Mouse (Mus musculus) kidney, postnatal 0 days (tissue): ENCODE data around the gene Fam114a2. TPM values are rescaled to one million over a fixed set of nuclear protein-coding genes. Genes with fewer than 3 reads are reported as not detected.

Experiments
- ATAC-seq: fragments of 200-750 bp; cut with Nextera tagmentation; replicated peaks from 2 replicates; pipeline ENCODE4 v1.8.0; 2017; ENCODE audit warnings: low read depth, moderate number of reproducible peaks, moderate TSS enrichment, moderate library complexity; ENCODE audit not compliant: low FRiP score
- DNase-seq: peaks from one replicate; pipeline ENCODE4 v3.0.0-alpha.2; 2016; ENCODE audit warnings: low spot score
- H3K27ac ChIP-seq: fragments of 300-500 bp; sonication (generic); 2 replicates; pipeline ENCODE4 v1.5.1; 2014; ENCODE audit warnings: mild to moderate bottlenecking
- H3K27me3 ChIP-seq: fragments of 300-500 bp; sonication (generic); 2 replicates; pipeline ENCODE4 v1.6.1; 2014; ENCODE audit warnings: low read length, mixed read lengths; ENCODE audit not compliant: insufficient read depth
- H3K36me3 ChIP-seq: fragments of 300-500 bp; sonication (generic); 2 replicates; pipeline ENCODE4 v1.6.1; 2014; ENCODE audit warnings: low read length, mixed read lengths; ENCODE audit not compliant: insufficient read depth
- H3K4me1 ChIP-seq: fragments of 300-500 bp; sonication (generic); replicated peaks from 2 replicates; pipeline ENCODE4 v1.6.1; 2014; ENCODE audit warnings: antibody characterized with exemption, low read length, mixed read lengths; ENCODE audit not compliant: insufficient read depth
- H3K4me2 ChIP-seq: fragments of 300-500 bp; sonication (generic); 2 replicates; pipeline ENCODE4 v1.6.1; 2014; ENCODE audit warnings: mild to moderate bottlenecking, low read length, moderate library complexity, mixed read lengths
- H3K4me3 ChIP-seq: fragments of 300-500 bp; sonication (generic); replicated peaks from 2 replicates; pipeline ENCODE4 v1.5.1; 2014; ENCODE audit warnings: low read depth, low read length
- H3K9ac ChIP-seq: fragments of 300-500 bp; sonication (generic); 2 replicates; pipeline ENCODE4 v1.6.1; 2014; ENCODE audit warnings: low read depth, low read length
- H3K9me3 ChIP-seq: fragments of 300-500 bp; sonication (generic); replicated peaks from 2 replicates; pipeline ENCODE4 v1.6.1; 2016; ENCODE audit warnings: low read length, inconsistent platforms, mixed read lengths
- CTCF ChIP-seq: IDR thresholded peaks from 2 replicates; pipeline ENCODE4 v1.5.1; 2016; ENCODE audit warnings: antibody characterized with exemption, low read depth, mild to moderate bottlenecking, moderate library complexity
- WGBS: fragments of 180-500 bp; shearing (Covaris S2); extraction: QIAGEN DNeasy Blood & Tissue Kit; methylation state at CpG from one replicate; pipeline ENCODE4 v1.1.7; 2014; 5-methylcytosine and 5-hydroxymethylcytosine counted together
- polyA plus RNA-seq: library from polyadenylated mRNA; unstranded; fragments of >200 nt; fragmentation: Nextera tagmentation; extraction: Ambion mirVana; gene quantifications from 2 replicates; pipeline ENCODE4 v1.2.1, GENCODE M21; 2015

The Fam114a2 gene
- polyA plus RNA-seq, 1 experiment from 2014 or later = 70.1 TPM

DNA sequence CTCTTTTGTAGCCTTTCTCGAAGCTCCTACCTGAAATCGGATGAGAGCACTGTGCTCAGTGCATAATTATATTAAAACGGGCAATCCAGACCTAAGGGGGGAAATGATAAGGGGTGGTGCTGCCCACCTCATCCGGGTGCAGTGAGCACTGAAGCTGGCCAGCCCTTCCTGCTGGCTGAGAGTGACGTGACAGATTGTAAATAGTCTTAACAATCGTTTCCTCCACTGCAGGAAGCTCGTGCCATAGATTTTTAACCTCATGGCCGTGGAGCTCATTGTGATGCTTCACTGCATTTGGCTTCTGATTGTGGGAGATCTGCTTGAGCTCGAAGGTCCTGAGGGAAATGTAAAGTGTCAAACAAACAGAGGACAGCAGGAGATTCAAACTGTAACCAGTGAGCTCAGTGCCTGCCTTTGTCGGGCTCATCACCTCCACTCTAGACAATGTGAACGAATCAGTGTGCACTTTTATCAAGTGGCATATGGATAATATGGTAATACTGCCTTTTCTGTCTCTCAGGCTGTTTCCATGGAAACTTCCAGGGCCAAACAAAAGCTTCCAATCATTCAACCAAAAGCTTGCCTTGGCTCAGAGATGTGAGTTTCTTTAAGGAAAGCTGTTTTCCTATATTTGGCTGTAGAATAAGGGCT, 13.0 kb upstream of the Fam114a2 start:
- Histone ChIP-seq H3K4me2 (no peak overlapping the region), H3K4me3 (no peak overlapping the region), H3K4me1 (no peaks in the 10 kb centered on the region), H3K36me3 (peaks cover 29% of the 10 kb centered on the region; the same call in 1 of the 2 replicates), H3K27me3 (no peaks in the 10 kb centered on the region), H3K9ac (0 out of 2 replicates have a peak overlapping the region, but pooled peaks have one; percentile 23), H3K9me3 (no peaks in the 10 kb centered on the region), H3K27ac (peak overlapping the region; percentile 25; the same call in 1 of the 2 replicates)
- TF ChIP-seq CTCF = no peak
- no peak for ATAC-seq
- peak; percentile 54 for DNase-seq
- WGBS = 31% methylated on average over 11 of the region's 11 CpGs

DNA sequence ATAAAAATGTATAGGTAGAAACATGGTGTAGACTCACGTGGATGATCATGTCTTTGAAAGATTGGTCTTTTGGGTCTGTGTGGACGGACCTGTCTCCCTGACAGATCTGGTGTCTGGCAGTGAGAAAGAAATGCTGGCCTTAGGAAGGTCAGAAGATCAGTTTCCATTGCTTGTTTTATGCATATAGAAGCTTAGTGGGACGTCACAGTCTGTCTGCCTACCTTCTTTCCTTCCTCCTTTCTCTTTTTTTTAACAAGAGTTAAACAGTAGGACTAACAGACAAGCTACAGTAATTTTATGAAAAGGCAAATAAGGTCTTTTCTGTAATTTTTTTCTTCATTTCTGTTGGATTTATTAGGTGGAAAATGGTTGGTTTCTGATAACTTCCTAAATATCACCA, 10.7 kb upstream of the Fam114a2 start:
- 80% methylated on average over 3 of the region's 3 CpGs for WGBS
- no peak for DNase-seq

DNA sequence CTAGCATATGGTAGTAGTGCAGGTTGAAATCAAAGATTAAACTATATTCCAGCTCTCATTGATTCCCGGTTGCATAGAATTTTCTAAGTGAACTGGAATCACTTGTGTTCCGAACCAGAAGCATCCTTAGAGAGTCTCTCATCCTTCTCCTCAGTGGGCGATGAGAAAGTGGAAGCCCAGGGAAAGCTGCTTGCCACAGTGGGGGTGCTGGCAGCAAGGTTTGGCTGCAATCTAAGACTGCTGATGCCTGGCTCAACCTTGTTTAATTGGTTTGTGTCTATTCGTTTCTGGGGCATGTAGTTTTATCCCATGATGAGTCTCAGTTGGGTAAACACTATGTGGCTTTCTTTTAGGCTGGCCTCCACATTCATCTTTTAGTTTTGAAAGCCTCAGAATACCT, 9.1 kb upstream of the Fam114a2 start:
- TF ChIP-seq CTCF = no peak
- Histone ChIP-seq H3K9ac (no peak overlapping the region), H3K27me3 (no peaks in the 10 kb centered on the region), H3K27ac (no peak overlapping the region), H3K4me1 (no peaks in the 10 kb centered on the region), H3K9me3 (no peaks in the 10 kb centered on the region), H3K4me3 (no peak overlapping the region), H3K4me2 (no peak overlapping the region), H3K36me3 (peaks cover 24% of the 10 kb centered on the region; the same call in 1 of the 2 replicates)
- no peak for DNase-seq
- ATAC-seq = no peak
- WGBS = 84% methylated on average over 4 of the region's 4 CpGs

More for the DNA sequence above, 10.7 kb upstream of the Fam114a2 start:
- Histone ChIP-seq H3K27me3 (no peaks in the 10 kb centered on the region), H3K4me1 (no peaks in the 10 kb centered on the region), H3K4me2 (no peak overlapping the region), H3K4me3 (no peak overlapping the region), H3K27ac (no peak overlapping the region), H3K9me3 (no peaks in the 10 kb centered on the region), H3K36me3 (peaks cover 27% of the 10 kb centered on the region; the same call in 1 of the 2 replicates), H3K9ac (no peak overlapping the region)
- ATAC-seq = no peak
- no peak for TF ChIP-seq CTCF

- H3K27ac ChIP-seq = no peak overlapping the region
- H3K4me2 ChIP-seq = no peak overlapping the region
- H3K9ac ChIP-seq = no peak overlapping the region
- no peak for TF ChIP-seq CTCF
- no peaks in the 10 kb centered on the region for H3K4me1 ChIP-seq
- no peaks in the 10 kb centered on the region for H3K9me3 ChIP-seq
- no peak for DNase-seq
- H3K4me3 ChIP-seq = no peak overlapping the region
- no peaks in the 10 kb centered on the region for H3K27me3 ChIP-seq
- 80% methylated on average over 3 of the region's 3 CpGs for WGBS
- no peak for ATAC-seq
- H3K36me3 ChIP-seq = peaks cover 22% of the 10 kb centered on the region; the same call in 1 of the 2 replicates
These were observed 7.5 kb upstream of the Fam114a2 start for GRCm38 (mm10) chr11:57525900-57526299.

DNA sequence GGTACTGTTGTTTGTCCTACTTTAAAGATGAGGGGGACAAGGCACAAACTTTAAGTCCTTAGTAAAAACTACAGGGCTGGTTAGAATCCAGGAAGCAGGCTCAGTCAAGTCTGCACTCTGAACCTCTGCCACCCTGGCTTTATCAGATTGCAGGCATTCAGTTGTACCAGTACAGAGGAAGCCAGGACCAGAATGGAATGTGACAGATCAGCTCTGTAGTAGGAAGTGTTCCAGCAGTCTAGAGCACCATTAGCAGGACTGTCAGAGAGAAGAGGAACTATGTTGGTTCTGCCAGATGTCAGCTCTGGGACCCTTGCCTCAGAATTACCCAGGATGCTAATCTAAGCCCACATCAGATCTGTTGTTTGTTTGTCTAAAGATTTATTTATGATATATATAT, 6.2 kb upstream of the Fam114a2 start:
- no peaks in the 10 kb centered on the region for H3K4me1 ChIP-seq
- no peak overlapping the region for H3K4me3 ChIP-seq
- no peaks in the 10 kb centered on the region for H3K9me3 ChIP-seq
- H3K4me2 ChIP-seq = no peak overlapping the region
- no peak for TF ChIP-seq CTCF
- no peak overlapping the region for H3K27ac ChIP-seq
- ATAC-seq (no peak), DNase-seq (peak; percentile 31)
- no peaks in the 10 kb centered on the region for H3K27me3 ChIP-seq
- H3K9ac ChIP-seq = no peak overlapping the region
- H3K36me3 ChIP-seq = peaks cover 9% of the 10 kb centered on the region; the same call in 1 of the 2 replicates

DNA sequence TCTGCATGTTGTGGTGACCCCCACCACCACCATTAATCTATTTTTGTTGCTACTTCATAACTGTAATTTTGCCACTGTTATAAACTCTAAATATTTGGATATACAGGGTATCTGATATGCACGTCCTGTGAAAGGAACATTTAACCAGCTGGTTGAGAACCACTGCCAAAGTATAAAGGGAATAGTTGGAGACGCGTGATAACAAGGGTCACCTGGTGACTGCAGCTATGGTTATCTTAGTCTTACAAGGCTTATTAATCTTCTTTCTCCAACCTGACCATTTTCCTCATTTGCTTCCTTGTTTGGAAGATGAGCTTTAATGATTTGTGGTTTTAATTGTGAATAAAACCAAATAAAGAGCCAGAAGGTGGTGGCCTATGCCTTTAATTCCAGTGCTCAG, 5.0 kb upstream of the Fam114a2 start:
- no peak for TF ChIP-seq CTCF
- no peak for DNase-seq

More for the DNA sequence above, 5.0 kb upstream of the Fam114a2 start:
- H3K4me3 ChIP-seq = no peak overlapping the region
- H3K27ac ChIP-seq = no peak overlapping the region; the same call in 1 of the 2 replicates
- no peak overlapping the region for H3K9ac ChIP-seq
- no peak for ATAC-seq
- peaks cover 6% of the 10 kb centered on the region; the same call in 1 of the 2 replicates for H3K36me3 ChIP-seq
- H3K4me1 ChIP-seq = no peaks in the 10 kb centered on the region
- no peaks in the 10 kb centered on the region for H3K27me3 ChIP-seq
- H3K4me2 ChIP-seq = no peak overlapping the region
- no peaks in the 10 kb centered on the region for H3K9me3 ChIP-seq
- 91% methylated on average over 3 of the region's 3 CpGs for WGBS
